Mouse (Mus musculus) gastrocnemius, postnatal 4 days (tissue): ENCODE measurements around the gene Afmid. TPM values are rescaled to one million over a fixed set of nuclear protein-coding genes. Genes with fewer than 3 reads are reported as not detected.
"Not testable (repeated sequence)": the region's sequence is repeated elsewhere in the genome, so short reads cannot be mapped to it uniquely, and the experiment has no call there.

Experiments used
- DNase-seq, 2 experiments: peaks; one replicate each; pipeline ENCODE4 v3.0.0; 2021 to 2022; ENCODE audit warnings: low spot score in 2 of 2, mixed read lengths in 2 of 2
- long read RNA-seq, 2 experiments: library from polyadenylated mRNA; stranded (forward); transcript quantifications; one replicate each; pipeline ENCODE4 v2.0.0; 2021
- total RNA-seq, 2 experiments: library from RNA; stranded (reverse); gene quantifications; 2 replicates each; pipeline ENCODE4 v1.2.3; 2021

Gene Afmid
- total RNA-seq: 1 to 10 TPM; 6.1 to 9.6 TPM
- long read RNA-seq, experiment 1, partial matches to known transcripts: 3 of 17 reads
- long read RNA-seq, experiment 1, other reads (novel, unspliced or antisense): 13 of 17 reads
- long read RNA-seq, experiment 2, partial matches to known transcripts: 5 of 17 reads
- long read RNA-seq, experiment 2, other reads (novel, unspliced or antisense): 10 of 17 reads

DNA sequence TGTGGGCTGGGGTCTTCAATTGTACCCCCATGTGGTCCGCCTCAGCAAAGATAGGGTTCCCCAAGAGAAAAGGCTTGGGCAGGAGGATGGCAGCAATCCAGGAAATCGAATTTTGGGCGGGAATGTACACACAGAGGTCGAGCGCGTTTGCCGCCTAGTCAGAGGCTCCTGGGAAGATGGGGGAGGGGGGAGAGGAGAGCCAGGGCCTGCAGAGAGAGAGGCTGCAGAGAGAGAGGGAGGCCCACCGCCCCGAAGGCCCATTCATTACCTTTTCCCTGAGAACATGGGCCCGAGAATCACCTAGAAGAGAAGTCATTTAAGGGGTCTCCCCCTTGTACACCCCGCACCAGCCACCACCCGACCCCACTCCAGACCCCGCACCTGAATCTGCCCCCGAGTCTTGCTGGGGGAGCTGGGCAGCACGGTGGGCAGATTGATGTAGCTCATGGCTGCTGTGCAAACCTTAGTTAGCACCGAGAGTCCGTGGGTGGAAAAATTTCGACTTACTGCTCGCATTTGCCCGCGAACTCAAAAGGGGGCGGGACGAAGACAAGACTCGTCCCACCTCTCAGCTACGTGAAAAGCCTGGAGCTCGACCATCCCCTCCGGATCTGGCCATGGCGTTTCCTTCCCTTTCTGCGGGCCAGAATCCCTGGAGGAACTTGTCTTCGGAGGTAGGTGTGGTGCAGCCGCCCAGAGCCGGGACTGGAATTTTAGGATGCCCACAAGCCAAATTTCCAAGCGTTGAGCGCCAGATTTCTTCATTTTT, at the start of gene Afmid, which contains the start of gene Tk1:
Gene Afmid, plus strand, starts transcription at position 592 of the 769 bp plus-strand sequence.
Gene Tk1, minus strand, starts transcription at position 760 of the 769 bp plus-strand sequence.
- peak; percentile 61 to 79 for DNase-seq

DNA sequence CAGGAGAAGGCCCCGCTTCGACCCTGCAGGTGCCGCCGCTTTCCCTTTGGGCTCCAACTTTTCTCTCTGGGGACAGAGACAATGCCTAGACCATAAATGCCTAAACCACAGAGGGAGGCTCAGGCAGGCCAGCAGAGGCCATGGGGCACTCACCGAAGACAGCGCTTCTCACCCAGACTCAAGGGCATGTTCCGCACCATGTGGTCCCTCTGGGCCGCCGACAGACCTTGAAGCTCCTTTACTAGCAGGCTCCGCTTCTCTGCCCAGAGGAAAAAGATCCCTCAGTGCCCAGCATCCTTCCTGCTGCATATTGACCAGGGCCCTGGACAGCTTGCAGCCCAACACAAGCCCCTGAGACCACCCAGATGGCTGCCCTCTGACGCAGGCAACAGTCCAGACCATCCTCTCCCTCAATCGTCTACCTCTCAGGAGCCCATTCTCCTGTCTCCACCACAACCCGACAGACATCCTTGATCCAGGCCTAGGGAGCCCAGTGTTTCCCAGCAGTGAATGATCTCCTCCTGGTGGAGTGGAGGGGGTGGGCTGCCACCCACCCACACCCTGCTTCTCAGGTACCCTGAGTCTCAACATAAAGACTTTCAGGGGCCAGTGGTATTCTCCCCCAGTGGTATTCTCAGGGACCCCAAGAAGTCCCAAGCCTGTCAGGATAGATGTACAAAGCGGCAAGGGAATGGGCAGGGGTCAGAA, 49.5 kb upstream of the Afmid start:
- no peak for DNase-seq

DNA sequence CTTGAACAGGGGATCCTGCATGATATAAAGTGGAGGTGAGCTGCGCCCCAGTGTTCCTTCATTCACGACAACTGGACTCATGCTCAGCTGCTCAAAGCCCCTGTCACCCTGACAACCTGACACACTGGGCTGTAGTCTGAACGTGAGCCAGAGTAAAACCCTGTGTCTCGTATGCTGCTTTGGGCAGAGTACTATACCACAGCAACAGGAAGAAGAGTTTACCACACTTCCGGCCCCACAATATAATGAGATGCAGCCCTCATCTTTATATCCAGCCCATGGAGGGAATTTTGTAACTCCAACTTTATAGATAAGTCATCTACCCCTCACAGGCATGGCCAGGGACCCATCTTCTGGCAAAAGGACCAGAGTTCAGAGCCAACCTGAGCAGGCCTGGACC, 48.6 kb upstream of the Afmid start:
- DNase-seq: no peak

DNA sequence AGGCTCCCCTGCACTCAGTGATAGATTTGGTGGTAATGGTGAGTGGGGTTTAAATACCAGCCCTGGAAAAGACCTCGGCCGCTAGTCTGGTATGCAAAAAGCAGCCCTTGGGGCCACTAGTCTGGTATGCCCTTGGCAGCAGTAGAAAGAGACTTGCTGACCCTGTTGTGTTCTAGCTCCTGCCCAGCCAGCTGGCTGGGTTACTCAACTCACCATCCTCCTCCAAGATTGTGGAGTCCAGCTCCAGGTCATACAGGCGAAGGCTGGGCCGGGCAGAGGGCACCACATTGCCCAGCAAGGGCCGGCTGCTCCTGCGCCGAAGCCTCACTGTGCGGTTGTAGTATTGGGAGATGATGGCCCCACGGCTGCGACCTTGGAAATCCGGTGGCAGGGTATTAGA, 47.7 kb upstream of the Afmid start:
- DNase-seq: no peak

DNA sequence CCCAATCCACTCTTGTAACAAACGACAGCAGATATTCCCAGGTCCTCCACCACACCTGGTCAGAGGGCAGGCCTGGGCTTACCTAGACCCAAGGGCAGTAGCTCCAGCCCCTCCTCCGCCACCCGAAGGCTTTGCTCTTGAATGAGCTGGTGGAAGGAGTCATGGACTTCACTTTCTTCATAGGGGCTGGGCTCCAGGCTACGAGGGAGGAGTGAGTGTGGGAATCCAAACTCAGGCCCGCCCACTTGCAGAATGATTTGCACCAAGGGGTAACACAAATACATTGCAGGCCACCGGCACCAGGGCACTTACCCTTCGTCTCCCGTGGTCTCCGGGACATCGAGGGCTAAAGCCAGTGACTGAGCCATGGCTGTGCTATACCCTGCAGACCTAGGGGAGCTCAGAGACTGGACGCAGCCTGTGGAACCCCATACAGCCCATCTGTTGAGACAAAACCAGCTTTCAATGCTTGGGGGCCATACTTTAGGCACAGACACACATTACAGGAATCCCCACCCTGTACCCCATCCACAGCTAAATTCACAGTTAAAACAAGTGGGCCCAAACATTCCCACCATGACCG, 46.8 kb upstream of the Afmid start:
- no peak for DNase-seq

DNA sequence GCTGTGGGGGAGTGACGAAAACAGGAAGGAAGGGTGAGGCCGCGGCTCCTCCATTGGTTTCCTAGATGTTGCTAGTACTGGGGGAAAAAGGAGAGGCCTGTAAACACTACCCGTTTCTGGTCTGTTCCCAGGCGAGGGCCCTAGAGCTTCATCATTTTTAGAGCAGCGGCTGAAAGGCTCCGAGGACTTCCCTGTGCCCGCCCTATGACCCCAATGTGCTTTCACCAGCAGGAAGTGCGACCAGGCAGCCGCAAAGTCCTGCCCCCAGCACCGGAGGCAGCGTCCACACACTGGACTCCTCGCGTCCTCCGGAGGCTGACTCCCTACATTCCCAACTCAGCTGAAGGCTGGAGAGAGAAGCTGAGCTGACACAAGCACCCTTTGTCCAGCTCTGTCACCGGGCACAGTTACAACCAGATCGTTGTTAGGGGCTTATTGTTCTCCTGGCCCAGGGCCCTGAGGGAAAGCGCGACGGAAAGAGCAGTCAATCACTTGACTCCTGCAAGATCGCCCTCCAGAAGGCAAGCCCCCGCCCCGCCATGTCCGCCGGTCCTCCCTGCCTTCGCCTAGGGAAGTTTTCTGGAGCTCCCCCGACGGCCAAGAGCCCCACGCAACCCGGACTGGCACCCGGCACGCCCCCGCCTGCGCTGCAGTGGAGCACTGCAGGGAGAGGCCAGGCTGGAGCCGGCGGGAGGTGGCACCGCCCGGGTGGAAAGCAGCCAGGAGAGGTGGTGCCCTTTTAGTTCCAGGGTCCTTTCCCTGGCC, 46.1 kb upstream of the Afmid start:
- DNase-seq: peak in 1 of 2 experiments; percentile 63

DNA sequence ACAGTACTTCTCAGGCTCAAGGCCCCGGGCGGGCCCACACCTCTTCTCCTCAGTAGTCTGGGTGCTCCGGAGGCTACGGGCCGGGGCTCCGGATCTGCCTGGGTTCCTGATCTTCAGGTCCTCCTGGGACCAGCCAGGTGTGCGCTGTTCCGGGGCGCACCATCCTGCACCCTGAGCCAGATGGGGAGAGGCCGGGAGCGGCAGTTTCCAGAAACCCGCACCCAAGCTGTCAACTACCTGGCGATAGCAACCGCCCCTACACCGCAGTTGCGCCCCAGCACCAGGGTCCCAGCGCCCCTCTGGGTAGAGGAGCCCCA, 45.6 kb upstream of the Afmid start:
- no peak for DNase-seq

DNA sequence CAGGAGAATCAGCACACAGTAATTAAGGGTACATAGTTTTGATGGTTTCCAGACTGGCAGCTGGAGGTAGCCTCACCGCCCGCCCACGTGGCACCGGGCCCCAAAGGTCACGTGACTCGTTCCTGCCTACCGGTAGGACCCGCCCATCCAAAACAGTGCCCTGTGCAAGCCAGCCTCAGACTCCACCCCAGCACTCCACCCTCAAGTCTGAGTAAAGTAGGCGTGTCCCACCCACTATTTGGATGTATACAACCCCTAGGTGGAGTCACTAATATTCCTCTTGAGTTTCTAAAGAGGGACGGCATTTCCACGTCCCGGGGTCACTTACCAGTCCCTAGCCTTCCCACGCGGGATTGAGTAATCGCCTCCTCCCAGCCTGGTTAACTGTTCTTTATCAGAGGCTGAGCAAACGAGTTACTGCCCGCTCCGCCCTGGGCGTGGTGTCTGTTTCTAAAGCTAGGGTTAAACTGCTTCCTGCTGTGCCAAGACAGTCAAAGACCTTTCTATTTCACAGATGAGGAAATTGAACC, 45.1 kb upstream of the Afmid start:
- DNase-seq: peak; percentile 50 to 82

DNA sequence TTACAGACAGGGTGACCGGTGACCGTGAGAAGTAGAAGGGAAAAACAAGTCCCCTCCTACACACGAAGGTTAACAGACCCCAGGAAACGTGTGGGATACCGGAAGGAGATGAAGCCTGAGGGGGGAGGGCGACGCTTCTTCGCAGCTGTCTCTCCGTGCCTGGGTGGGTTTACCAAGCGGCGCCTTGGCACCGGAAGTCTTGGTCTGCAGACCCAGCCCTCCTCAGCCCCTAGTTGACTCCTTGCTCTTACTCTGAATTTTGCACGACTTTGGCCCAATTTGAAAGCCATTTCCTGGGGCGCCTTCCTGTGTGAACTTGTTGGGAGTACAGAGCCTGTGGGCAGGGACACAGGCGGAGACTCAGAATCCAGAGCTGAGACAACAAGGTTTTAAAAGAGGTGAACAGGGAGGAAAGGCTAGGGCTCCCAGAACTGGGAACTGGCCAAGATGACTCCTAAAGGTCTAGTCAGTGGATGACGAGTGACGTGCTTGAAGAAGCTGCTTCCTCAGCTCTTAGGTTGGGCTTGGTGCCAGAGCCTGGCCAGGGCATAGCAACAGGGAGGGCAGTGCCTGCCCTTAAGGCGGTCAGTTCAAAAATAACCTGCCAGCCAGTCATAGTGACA, 44.4 kb upstream of the Afmid start:
- peak in 1 of 2 experiments; percentile 65 for DNase-seq

DNA sequence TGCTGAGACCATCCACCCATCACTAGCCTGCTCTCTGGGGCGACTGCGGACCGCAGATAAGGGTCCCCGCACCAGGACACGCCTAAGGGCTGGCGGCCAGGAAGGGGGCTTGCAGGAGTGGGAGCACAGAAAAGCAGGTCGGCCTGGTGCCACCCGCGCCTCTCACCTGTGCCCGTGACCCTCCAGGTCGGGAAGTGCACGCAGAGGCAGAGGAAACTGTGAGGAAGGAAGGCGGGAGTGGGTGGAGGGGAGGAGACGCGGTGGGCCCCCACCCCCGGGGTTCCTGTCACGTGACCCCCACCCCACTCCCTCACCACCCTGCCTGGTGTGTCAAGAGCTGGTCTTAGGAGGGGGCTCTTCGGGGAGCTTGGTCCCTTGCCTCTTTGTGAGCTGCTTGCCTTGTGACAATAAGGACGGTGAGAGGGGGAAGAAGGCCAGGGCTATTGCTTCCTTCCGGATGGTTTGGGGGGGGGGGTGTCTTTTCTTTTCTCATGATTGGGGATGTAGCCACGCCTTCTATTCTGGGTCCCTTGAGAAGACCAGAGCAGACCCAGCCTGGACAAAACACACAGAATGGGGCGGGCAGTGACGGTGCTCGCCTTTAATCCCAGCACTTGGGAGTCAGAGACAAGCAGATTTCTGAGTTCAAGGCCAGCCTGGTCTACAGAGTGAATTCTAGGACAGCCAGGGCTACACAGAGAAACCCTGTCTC, 43.6 kb upstream of the Afmid start, which contains the start of the genes Tmc8 and Tmc6:
Gene Tmc8, plus strand, starts transcription at position 84 of the 712 bp plus-strand sequence.
Gene Tmc6, minus strand, starts transcription at position 206 of the 712 bp plus-strand sequence.
- DNase-seq: no peak

DNA sequence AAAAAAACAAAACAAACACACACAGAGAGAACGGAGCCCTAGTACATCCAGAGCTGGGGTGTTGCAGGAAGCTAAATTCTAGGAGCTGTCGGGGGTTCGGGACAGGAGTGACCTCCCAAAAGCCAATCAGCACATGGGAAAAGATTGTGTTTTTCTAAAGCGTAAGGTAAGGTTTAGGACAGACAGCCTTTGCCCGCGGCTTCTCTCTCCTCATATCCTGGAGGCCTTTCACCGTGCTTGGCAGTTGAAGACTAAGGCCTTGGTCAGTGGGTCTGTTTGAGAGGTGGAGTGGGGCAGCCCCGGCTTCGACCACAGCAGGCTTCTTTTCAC, 43.1 kb upstream of the Afmid start:
- DNase-seq: no peak

DNA sequence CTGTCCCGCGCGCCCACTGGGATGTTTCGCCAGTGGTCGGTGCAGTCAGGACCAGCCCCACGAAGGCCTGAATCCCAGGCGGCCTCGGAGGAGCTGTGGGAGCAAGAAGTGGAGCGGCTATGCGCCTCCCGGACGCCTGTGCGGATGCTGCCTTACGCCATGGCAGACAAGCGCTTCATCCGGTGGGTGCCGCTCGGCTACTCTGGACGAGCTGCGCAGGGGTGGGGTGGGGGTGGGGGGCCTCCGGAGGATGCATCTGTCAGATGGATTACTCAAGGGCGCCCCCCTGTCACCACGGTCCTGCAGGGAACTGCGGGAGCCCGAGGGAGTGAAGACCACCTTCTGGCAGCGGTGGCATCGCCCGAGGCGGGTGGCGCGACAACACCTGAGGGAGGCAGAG, 42.6 kb upstream of the Afmid start:
- peak; percentile 49 to 63 for DNase-seq

DNA sequence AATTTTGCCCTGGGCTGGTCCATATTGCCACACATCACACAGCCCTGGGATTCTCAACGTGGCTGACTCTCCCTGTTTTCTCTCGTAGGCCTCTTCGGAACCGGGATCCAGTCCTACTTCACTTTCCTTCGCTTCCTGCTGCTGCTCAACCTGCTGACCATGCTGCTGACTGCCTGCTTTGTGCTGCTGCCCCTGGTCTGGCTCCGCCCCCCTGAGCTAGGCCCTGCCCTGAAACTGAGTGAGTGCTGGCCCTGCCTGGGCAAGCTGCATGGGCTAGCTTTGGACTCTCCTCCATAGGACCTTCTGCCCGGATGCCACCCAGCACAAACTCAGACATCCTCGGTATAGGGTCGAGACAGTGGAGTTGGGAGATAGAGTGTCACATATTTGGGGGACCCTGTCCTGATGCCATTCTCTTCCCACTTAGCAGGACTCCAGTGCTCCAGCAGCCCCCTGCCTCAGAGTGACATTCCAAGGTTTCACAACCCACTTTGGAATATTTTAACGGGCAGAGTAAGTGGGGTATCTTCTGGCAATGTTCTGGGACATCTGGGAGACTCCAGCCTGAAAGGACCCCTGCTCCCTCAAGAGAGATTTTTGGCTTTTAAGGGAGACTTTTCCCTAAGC, 41.9 kb upstream of the Afmid start:
- no peak for DNase-seq

DNA sequence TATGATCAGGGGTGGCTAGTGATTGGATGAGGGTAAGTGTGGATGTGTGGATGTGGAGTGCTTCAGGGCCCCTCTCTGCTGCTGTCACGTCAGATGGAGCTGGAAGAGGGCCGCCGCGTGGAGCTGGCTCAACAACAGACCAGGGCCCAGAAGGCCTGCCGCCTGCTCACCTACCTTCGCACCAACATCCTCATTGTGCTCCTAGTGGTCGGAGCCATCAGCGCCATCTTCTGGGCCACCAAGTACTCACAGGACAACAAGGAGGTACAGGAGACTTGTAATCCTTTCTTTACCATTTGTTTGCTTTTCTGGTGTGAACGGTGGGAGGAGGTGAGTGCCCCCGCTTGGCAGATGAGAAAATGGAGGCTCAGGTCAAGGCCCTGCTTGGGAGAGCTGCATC, 39.4 kb upstream of the Afmid start:
- DNase-seq: peak in 1 of 2 experiments; percentile 50

DNA sequence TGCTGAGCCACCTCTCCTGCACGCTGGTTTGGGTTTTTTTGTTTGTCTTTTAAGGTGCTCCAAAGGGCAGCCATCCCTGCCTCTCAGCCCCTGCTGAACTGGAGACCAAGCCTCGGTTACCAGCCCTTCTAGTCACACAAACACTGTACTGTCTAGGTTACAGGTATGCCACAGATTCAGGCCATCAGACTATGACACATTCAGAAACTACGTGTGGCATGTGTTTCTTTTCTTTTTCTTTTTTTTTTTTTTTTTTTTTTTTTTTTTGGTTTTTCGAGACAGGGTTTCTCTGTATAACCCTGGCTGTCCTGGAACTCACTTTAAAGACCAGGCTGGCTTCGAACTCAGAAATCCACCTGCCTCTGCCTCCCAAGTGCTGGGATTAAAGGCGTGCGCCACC, 37.2 kb upstream of the Afmid start:
- DNase-seq: not testable (repeated sequence)

DNA sequence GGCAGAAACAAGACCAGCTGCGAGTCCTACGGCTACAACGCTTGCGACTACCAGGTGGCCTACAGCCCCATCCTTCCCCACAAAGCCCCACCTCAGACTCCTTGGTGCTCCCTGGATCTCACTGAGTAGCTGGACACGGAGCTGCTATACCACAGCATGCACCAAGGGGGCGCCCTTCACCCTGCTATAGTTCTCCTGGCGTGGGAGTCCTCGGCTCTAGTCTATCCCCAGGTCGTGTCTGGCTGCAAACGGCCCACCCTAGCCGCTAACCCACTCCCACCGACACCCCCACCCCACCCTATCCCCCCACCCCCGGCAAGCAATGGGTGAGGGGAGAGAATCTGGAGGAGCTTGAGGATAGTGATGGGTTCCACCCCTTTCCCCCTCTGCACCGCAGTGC, 35.4 kb upstream of the Afmid start:
- peak; percentile 68 to 73 for DNase-seq

DNA sequence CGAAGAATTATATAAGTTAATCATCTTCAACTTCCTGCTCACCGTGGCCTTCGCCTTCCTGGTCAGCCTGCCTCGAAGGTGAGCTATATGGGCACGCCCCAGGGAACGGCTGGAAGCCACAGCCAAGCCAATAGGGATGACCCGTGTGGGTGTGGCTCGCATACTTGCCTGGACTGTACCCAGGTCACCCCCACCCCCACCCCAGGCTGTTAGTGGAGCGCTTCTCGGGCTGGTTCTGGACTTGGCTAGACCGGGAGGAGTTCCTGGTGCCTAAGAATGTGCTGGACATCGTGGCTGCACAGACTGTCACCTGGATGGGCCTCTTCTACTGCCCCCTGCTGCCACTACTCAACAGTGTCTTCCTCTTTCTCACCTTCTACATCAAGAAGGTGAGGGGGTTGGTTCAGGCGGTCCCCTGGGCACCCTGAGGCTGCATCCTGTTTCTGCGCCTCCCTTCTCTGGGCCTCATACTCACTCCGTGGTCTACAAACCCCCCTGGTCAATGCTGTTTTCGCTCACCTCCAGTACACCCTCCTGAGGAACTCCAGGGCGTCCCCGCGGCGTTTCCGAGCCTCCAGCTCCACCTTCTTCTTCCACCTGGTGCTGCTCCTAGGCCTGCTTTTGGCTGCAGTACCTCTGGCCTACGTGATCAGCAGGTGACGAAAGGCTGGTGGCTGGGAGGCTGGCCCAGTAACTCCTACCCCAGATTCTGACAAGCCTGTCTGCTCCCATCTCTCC, 34.9 kb upstream of the Afmid start:
- no peak for DNase-seq

DNA sequence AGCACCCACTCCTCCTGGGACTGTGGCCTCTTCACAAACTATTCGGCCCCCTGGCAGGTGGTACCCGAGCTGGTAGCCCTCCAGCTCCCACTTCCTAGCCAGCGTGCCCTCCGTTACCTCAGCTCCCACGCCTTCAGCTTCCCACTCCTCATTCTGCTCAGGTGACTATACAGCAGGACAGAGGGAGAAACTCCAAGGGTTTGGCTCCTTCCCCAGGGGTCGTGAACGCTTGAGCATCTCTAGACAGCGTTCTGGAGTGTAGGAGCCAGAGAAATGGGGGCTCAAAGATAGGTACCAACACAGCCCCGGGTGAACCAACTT, 34.3 kb upstream of the Afmid start:
- DNase-seq: no peak
